Mouse (Mus musculus): ENCODE data around the gene Tbx1. TPM values are rescaled to one million over a fixed set of nuclear protein-coding genes. Genes with fewer than 3 reads are reported as not detected.

Gene Tbx1
- polyA plus RNA-seq, 1 experiment from 2014 or later: not detected

Other genes with a start within 250 kb of the Tbx1 start
- 16.5 to 31.4 TPM (median 21.0 TPM) in 3 replicates for gene Tango2, start 242.6 kb downstream of the Tbx1 start, polyA plus RNA-seq (2018)
- gene Arvcf, start 242.5 kb downstream of the Tbx1 start, polyA plus RNA-seq (2018): 0.75 to 2.7 TPM (median 0.89 TPM) in 3 replicates
- 10.3 to 16.8 TPM (median 14.7 TPM) in 3 replicates for gene Txnrd2, start 164.3 kb downstream of the Tbx1 start, polyA plus RNA-seq (2018)
- 118 to 154 TPM (median 126 TPM) in 3 replicates for gene Comt, start 163.8 kb downstream of the Tbx1 start, polyA plus RNA-seq (2018)
- 0.89 to 4.1 TPM (median 1.3 TPM) in 3 replicates for gene Gnb1l, start 92.0 kb downstream of the Tbx1 start, polyA plus RNA-seq (2018)
- 1.5 TPM in 1 of 3 replicates, not detected in the others for gene Rtl10, start 91.8 kb downstream of the Tbx1 start, polyA plus RNA-seq (2018)
- gene Gp1bb, start 31.7 kb upstream of the Tbx1 start, polyA plus RNA-seq (2018): 0.36 TPM in 1 of 3 replicates, not detected in the others
- gene Gm49601, start 35.8 kb upstream of the Tbx1 start, polyA plus RNA-seq (2018): not detected in 3 replicates
- gene Sept5, start 39.3 kb upstream of the Tbx1 start, polyA plus RNA-seq (2018): 0.33 to 0.36 TPM in 2 of 3 replicates, not detected in the other
- gene Cldn5, start 186.2 kb upstream of the Tbx1 start, polyA plus RNA-seq (2018): not detected in 3 replicates
- 29.8 to 43.1 TPM (median 34.8 TPM) in 3 replicates for gene Ufd1, start 221.1 kb upstream of the Tbx1 start, polyA plus RNA-seq (2018)
- 1.4 to 16.3 TPM (median 4.9 TPM) in 3 replicates for gene Cdc45, start 221.3 kb upstream of the Tbx1 start, polyA plus RNA-seq (2018)
- gene 2510002D24Rik, start 245.9 kb upstream of the Tbx1 start, polyA plus RNA-seq (2018): 4.3 to 5.8 TPM (median 5.6 TPM) in 3 replicates
- gene Gm28539, start 245.9 kb upstream of the Tbx1 start, polyA plus RNA-seq (2018): not detected in 3 replicates

Measured in macrophage (primary cell).